In the genomic region with DNA sequence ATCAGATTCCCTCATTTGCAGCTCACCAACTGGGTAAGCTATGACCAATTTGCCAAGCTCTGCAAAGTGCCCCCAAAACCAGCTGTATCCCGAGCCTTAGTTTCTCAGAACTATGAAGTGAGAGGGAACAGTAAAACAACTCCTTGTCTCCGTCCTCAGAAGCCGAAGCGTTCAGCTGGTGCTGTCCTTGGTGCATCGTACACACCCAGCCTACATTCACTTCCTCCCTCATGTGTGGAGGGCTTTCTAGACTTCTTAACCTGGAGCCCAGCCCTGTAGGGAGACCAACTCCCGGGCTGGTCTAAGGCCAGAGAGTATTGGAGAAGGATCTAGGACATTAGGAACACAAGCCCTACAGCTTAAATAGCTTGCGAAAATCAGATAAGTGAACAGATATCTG, we compare ENCODE assay signal across 22 mouse cellular contexts. TPM values are rescaled to one million over a fixed set of nuclear protein-coding genes. Genes with fewer than 3 reads are reported as not detected.
"Had no signal": no experiment of that assay in that cellular context is flagged by ENCODE, and none has a peak within 500 bp of the region (broad histone marks: within the 10 kb centered on the region; RNA-seq: fewer than 3 reads in every experiment).

No protein-coding gene starts in this region.

- H3K36me3 ChIP-seq: limb, embryonic 12.5 days; limb, embryonic 15.5 days; midbrain, embryonic 12.5 days; midbrain, embryonic 15.5 days; neural tube, embryonic 12.5 days; neural tube, embryonic 15.5 days had no signal

- H3K4me2 ChIP-seq: limb, embryonic 12.5 days; limb, embryonic 15.5 days; liver, embryonic 11.5 days; lung, embryonic 14.5 days; midbrain, embryonic 12.5 days; midbrain, embryonic 15.5 days; neural tube, embryonic 12.5 days; neural tube, embryonic 15.5 days had no signal

- H3K4me1 ChIP-seq: limb, embryonic 15.5 days; midbrain, embryonic 12.5 days; midbrain, embryonic 15.5 days; neural tube, embryonic 12.5 days; neural tube, embryonic 15.5 days had no signal

- H3K9me3 ChIP-seq: limb, embryonic 12.5 days; limb, embryonic 15.5 days; midbrain, embryonic 12.5 days; midbrain, embryonic 15.5 days; neural tube, embryonic 12.5 days; neural tube, embryonic 15.5 days had no signal

- H3K4me3 ChIP-seq: limb, embryonic 12.5 days; limb, embryonic 15.5 days; midbrain, embryonic 12.5 days; midbrain, embryonic 15.5 days; neural tube, embryonic 12.5 days; neural tube, embryonic 15.5 days had no signal

- ATAC-seq: intestine, embryonic 16.5 days; liver, postnatal 0 days; lung, postnatal 0 days; midbrain, embryonic 15.5 days had no signal

- DNase-seq: kidney, adult 18-20 months; kidney, adult 9 months; kidney, postnatal 14 days; kidney, postnatal 4 days; left cerebral cortex, postnatal 4 days; liver, postnatal 0 days; lung, embryonic 14.5 days; right cerebral cortex, adult 18-20 months; right cerebral cortex, postnatal 14 days; right cerebral cortex, postnatal 4 days had no signal

- H3K9ac ChIP-seq: limb, embryonic 12.5 days; limb, embryonic 15.5 days; liver, embryonic 14.5 days; liver, postnatal 0 days; lung, embryonic 14.5 days; midbrain, embryonic 12.5 days; midbrain, embryonic 15.5 days; neural tube, embryonic 12.5 days; neural tube, embryonic 15.5 days had no signal

- H3K27ac ChIP-seq: limb, embryonic 12.5 days; limb, embryonic 15.5 days; liver, embryonic 14.5 days; macrophage; midbrain, embryonic 12.5 days; midbrain, embryonic 15.5 days; neural tube, embryonic 12.5 days; neural tube, embryonic 15.5 days had no signal

- H3K27me3 ChIP-seq: limb, embryonic 12.5 days; limb, embryonic 15.5 days; midbrain, embryonic 12.5 days; midbrain, embryonic 15.5 days; neural tube, embryonic 12.5 days; neural tube, embryonic 15.5 days had no signal

RNA-seq across cellular contexts. Expression of a gene that starts 7.9 kb away (rescaled TPM):
- polyA plus RNA-seq: intestine, embryonic 16.5 days; limb, embryonic 12.5 days; limb, embryonic 15.5 days; liver, embryonic 11.5 days; liver, embryonic 14.5 days; liver, postnatal 0 days; lung, embryonic 14.5 days; midbrain, embryonic 12.5 days; midbrain, embryonic 15.5 days; neural tube, embryonic 12.5 days; neural tube, embryonic 15.5 days; stomach, embryonic 16.5 days had no signal

RNA-seq across cellular contexts. Expression of a gene that starts 8.5 kb away (rescaled TPM):
- polyA plus RNA-seq: macrophage had no signal

RNA-seq across cellular contexts. Expression of a gene that starts 42.7 kb away (rescaled TPM):
- polyA plus RNA-seq: intestine, embryonic 16.5 days; limb, embryonic 15.5 days; liver, embryonic 11.5 days; liver, embryonic 14.5 days; lung, embryonic 14.5 days; midbrain, embryonic 12.5 days; midbrain, embryonic 15.5 days; neural tube, embryonic 12.5 days; neural tube, embryonic 15.5 days; stomach, embryonic 16.5 days had no signal
